Mouse (Mus musculus) myocyte (in vitro differentiated cells): ENCODE data around the gene Khdrbs2. TPM values are rescaled to one million over a fixed set of nuclear protein-coding genes. Genes with fewer than 3 reads are reported as not detected.

Source experiments
- H3K27me3 ChIP-seq: one replicate; pipeline ENCODE4 v1.6.1; 2011; ENCODE audit not compliant: control insufficient read depth, insufficient read depth, insufficient read length
- H3K36me3 ChIP-seq: one replicate; pipeline ENCODE4 v1.6.1; 2011; ENCODE audit not compliant: control insufficient read depth, insufficient read depth
- H3K4me2 ChIP-seq: one replicate; pipeline ENCODE4 v1.6.1; 2011; ENCODE audit warnings: low read depth, control low read depth
- H3K4me3 ChIP-seq: one replicate; pipeline ENCODE4 v1.5.1; 2011; ENCODE audit warnings: mild to moderate bottlenecking, control low read depth, moderate library complexity
- H3K79me2 ChIP-seq: one replicate; pipeline ENCODE4 v1.6.1; 2011; ENCODE audit not compliant: control insufficient read depth, insufficient read depth
- H3ac ChIP-seq: one replicate; pipeline ENCODE4 v1.6.1; 2011; ENCODE audit not compliant: control insufficient read depth, insufficient read length
- CEBPB ChIP-seq: IDR thresholded peaks from 2 replicates; pipeline ENCODE4 v1.6.1; 2011; ENCODE audit warnings: mild to moderate bottlenecking, moderate library complexity; ENCODE audit not compliant: poor library complexity, insufficient read depth, severe bottlenecking
- E2F4 ChIP-seq: IDR thresholded peaks from one replicate; pipeline ENCODE4 v1.6.1; 2011; ENCODE audit warnings: mild to moderate bottlenecking, control low read depth, moderate library complexity; ENCODE audit not compliant: insufficient read depth
- MAX ChIP-seq: IDR thresholded peaks from one replicate; pipeline ENCODE4 v1.6.1; 2011; ENCODE audit warnings: low read depth, mild to moderate bottlenecking, control low read depth
- MYOD1 ChIP-seq, 3 experiments: IDR thresholded peaks; one replicate each; pipeline ENCODE4 v1.6.1; 2011; ENCODE audit warnings: control low read depth in 2 of 3, low read depth in 2 of 3, mild to moderate bottlenecking in 2 of 3, moderate library complexity in 1 of 3; ENCODE audit not compliant: insufficient read length in 2 of 3, control insufficient read depth in 1 of 3
- MYOG ChIP-seq, 3 experiments: IDR thresholded peaks; one replicate each; pipeline ENCODE4 v1.6.1; 2011; ENCODE audit warnings: control low read depth in 2 of 3, low read depth in 2 of 3, mild to moderate bottlenecking in 2 of 3; ENCODE audit not compliant: insufficient read length in 2 of 3, control insufficient read depth in 1 of 3, insufficient read depth in 1 of 3
- POLR2A ChIP-seq: IDR thresholded peaks from one replicate; pipeline ENCODE4 v1.6.1; 2011; ENCODE audit warnings: low read depth, mild to moderate bottlenecking, control low read depth, moderate library complexity; ENCODE audit not compliant: insufficient read length
- POLR2AphosphoS2 ChIP-seq: IDR thresholded peaks from one replicate; pipeline ENCODE4 v1.6.1; 2011; ENCODE audit warnings: low read depth, control low read depth; ENCODE audit not compliant: insufficient read length
- REST ChIP-seq: IDR thresholded peaks from one replicate; pipeline ENCODE4 v1.6.1; 2011; ENCODE audit warnings: mild to moderate bottlenecking, control low read depth, moderate library complexity; ENCODE audit not compliant: insufficient read depth, insufficient read length
- SRF ChIP-seq: IDR thresholded peaks from one replicate; pipeline ENCODE4 v1.6.1; 2011; ENCODE audit warnings: low read depth; ENCODE audit not compliant: control insufficient read depth, insufficient read length
- TCF12 ChIP-seq: IDR thresholded peaks from one replicate; pipeline ENCODE4 v1.6.1; 2011; ENCODE audit warnings: mild to moderate bottlenecking, control low read depth; ENCODE audit not compliant: poor library complexity, insufficient read depth, severe bottlenecking
- TCF3 ChIP-seq: IDR thresholded peaks from one replicate; pipeline ENCODE4 v1.6.1; 2011; ENCODE audit warnings: low read depth, control low read depth; ENCODE audit not compliant: insufficient read length
- USF1 ChIP-seq: IDR thresholded peaks from one replicate; pipeline ENCODE4 v1.6.1; 2011; ENCODE audit warnings: low read depth, mild to moderate bottlenecking, control low read depth, moderate library complexity
- polyA plus RNA-seq: library from polyadenylated mRNA; unstranded; fragments of >200 nt; fragmentation: generic; extraction: Trizol; gene quantifications from one replicate; pipeline ENCODE4 v1.2.1, GENCODE M21; 2012; ENCODE audit warnings: missing spikeins

Gene Khdrbs2
- polyA plus RNA-seq, 1 experiment: 0.08 TPM

DNA sequence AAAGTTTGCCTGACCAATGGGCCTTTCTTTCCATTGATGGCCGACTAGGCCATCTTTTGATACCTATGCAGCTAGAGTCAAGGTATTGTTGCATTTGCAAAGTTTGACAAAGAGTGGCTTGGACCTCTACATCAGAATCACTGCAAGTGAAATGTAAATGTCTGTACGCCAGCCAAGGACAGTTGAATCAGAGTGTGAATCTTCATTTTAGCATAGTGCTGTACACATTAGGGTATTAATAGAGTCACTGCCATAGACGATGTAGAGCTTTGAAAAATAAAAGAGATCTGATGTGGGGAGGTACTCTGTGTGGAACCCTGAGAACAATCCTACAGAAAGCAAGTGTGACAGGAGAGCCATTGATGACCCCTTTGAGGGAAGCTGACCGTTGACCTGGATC, 460.9 kb downstream of the Khdrbs2 start:
- TF ChIP-seq TCF12 (no peak), REST (no peak)
- Histone ChIP-seq H3ac (no peak overlapping the region), H3K79me2 (no peaks in the 10 kb centered on the region), H3K4me2 (no peak overlapping the region), H3K4me3 (no peak overlapping the region), H3K36me3 (no peaks in the 10 kb centered on the region), H3K27me3 (no peaks in the 10 kb centered on the region)

DNA sequence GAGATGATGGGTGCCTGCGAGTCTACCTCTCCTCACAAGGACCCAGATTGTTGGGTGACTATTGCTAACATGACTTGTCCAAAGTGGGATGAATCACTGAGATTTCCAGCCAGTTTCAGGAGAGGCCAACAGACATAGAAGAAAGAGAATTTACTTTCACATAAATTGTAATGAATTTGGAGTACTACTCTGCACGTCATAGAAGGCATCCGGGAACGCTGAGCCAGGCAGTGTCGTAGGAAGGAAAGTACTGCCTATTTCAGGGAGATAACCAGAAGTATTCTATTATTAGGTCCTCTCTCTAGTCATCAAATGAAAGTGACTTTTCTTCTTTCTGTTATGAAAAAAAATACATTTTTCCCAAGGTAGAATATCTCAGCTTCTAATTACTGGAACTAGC, 466.6 kb downstream of the Khdrbs2 start:
- H3K27me3 ChIP-seq: no peaks in the 10 kb centered on the region
- no peak for TF ChIP-seq POLR2AphosphoS2
- TF ChIP-seq SRF: no peak
- H3ac ChIP-seq: no peak overlapping the region
- H3K79me2 ChIP-seq: no peaks in the 10 kb centered on the region
- no peak overlapping the region for H3K4me3 ChIP-seq
- no peaks in the 10 kb centered on the region for H3K36me3 ChIP-seq
- no peak overlapping the region for H3K4me2 ChIP-seq

DNA sequence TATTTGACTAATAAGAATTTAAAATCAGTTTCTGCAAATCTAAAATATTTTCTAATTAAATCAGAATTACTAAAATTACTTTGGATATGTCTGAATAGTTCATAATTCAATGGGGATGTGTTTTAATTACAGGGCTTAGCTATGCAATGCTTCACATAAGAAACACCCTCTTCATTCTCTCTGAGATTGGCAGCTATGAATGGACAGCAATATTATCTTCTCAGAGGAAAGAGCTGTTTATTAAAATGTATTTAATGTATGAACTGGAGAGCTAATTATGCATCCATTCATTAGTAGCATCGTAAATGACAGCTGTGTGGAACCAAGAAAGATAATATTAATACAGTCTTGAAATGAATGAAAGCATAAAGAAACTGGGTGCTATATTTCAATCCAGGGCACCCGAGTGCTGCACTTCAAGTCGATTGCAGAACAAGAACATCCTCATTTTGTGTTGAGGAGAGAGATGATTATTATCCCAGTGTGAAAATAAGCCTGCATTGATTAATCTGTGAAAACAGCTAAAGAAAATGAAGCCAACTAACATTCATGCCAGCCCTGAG, 477.2 kb downstream of the Khdrbs2 start:
- H3K4me2 ChIP-seq: no peak overlapping the region
- H3K27me3 ChIP-seq: no peaks in the 10 kb centered on the region
- no peaks in the 10 kb centered on the region for H3K79me2 ChIP-seq
- no peak overlapping the region for H3ac ChIP-seq
- no peaks in the 10 kb centered on the region for H3K36me3 ChIP-seq
- TF ChIP-seq REST (no peak), POLR2A (no peak), MYOG (IDR thresholded peaks at IDR 0.05; ENCODE audit: control insufficient read depth in 1 of 3, insufficient read depth in 1 of 3, insufficient read length in 2 of 3, low read depth in 2 of 3) (no peak), CEBPB (no peak), MAX (no peak), MYOD1 (IDR thresholded peaks at IDR 0.05; ENCODE audit: control insufficient read depth in 1 of 3, insufficient read length in 2 of 3, low read depth in 2 of 3) (no peak), E2F4 (no peak), TCF3 (no peak)
- no peak overlapping the region for H3K4me3 ChIP-seq

DNA sequence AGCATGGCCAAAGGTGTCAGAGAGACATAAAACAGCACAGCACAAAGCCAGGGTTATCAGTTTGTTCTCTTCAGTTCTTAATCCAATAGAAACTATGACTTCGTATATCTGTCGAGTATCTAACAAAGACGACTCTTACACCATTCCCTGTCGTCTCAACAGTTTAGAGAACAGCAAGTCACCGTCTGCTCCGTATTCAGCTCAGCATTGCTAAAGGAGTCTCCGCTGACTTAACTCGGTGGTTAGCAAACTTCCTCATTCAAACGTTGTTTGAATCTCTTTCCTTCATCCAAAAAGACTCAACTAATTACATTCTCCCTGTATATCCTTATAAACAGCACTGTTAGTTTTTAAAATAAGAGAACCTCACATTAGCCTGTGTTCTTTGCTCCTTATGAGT, 521.3 kb downstream of the Khdrbs2 start:
- TF ChIP-seq TCF3 (no peak), MYOD1 (IDR thresholded peaks at IDR 0.05; ENCODE audit: control insufficient read depth in 1 of 3, insufficient read length in 2 of 3, low read depth in 2 of 3) (no peak), POLR2AphosphoS2 (no peak), MAX (no peak), SRF (no peak), E2F4 (no peak), REST (no peak), POLR2A (no peak), USF1 (no peak), MYOG (IDR thresholded peaks at IDR 0.05; ENCODE audit: control insufficient read depth in 1 of 3, insufficient read depth in 1 of 3, insufficient read length in 2 of 3, low read depth in 2 of 3) (no peak), TCF12 (no peak), CEBPB (no peak)
- Histone ChIP-seq H3ac (no peak overlapping the region), H3K4me3 (no peak overlapping the region), H3K4me2 (no peak overlapping the region), H3K79me2 (no peaks in the 10 kb centered on the region), H3K36me3 (no peaks in the 10 kb centered on the region), H3K27me3 (no peaks in the 10 kb centered on the region)

DNA sequence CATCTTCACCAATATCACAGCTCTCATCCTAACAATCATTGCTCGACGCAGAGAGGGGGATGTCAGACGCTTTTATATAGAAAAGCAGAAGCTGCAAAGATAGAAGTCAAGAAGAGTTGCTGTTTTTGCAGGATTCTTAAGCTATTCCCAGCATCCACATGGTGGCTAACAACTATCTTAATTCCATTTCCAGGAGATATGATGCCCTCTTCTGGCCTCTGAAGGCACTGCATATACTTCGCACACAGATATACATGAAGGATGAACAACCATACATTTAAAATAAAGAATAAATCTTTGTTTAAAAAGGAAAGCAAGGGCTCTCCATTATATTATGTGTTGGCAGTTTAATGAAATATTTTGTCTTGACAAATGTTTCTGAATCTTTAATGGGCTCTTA, 527.6 kb downstream of the Khdrbs2 start:
- Histone ChIP-seq H3K79me2 (no peaks in the 10 kb centered on the region), H3K36me3 (no peaks in the 10 kb centered on the region), H3K27me3 (no peaks in the 10 kb centered on the region), H3K4me2 (no peak overlapping the region), H3ac (no peak overlapping the region), H3K4me3 (no peak overlapping the region)
- TF ChIP-seq E2F4 (no peak), SRF (no peak), TCF3 (no peak), POLR2AphosphoS2 (no peak), MYOD1 (IDR thresholded peaks at IDR 0.05; ENCODE audit: control insufficient read depth in 1 of 3, insufficient read length in 2 of 3, low read depth in 2 of 3) (no peak), USF1 (no peak), POLR2A (no peak)

DNA sequence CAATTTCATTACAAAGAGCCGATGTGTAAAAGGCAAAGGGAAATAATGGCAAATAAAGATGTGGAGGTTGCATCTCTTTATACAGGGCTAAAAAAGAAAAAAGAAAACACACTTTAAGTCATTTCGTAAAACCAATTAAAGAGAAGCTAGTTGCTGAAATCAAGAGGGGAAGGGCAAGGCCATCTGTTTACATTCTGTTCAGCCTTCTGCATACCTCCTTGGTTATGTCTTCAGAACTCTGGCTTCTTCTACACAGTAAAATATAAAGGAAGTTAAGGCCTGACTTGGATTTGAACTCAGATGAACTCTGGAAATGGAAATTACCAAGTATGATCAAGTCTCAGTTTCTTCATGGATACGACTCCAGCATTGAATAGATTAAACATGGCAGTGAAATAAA, 528.8 kb downstream of the Khdrbs2 start:
- no peak overlapping the region for H3ac ChIP-seq
- H3K4me2 ChIP-seq: no peak overlapping the region
- H3K27me3 ChIP-seq: no peaks in the 10 kb centered on the region
- no peak overlapping the region for H3K4me3 ChIP-seq
- TF ChIP-seq SRF (no peak), POLR2AphosphoS2 (no peak), REST (no peak), MYOD1 (IDR thresholded peaks at IDR 0.05; ENCODE audit: control insufficient read depth in 1 of 3, insufficient read length in 2 of 3, low read depth in 2 of 3) (no peak), MYOG (IDR thresholded peaks at IDR 0.05; ENCODE audit: control insufficient read depth in 1 of 3, insufficient read depth in 1 of 3, insufficient read length in 2 of 3, low read depth in 2 of 3) (no peak), CEBPB (no peak), USF1 (no peak), POLR2A (no peak), TCF12 (no peak), E2F4 (no peak), MAX (no peak)
- H3K79me2 ChIP-seq: no peaks in the 10 kb centered on the region
- H3K36me3 ChIP-seq: no peaks in the 10 kb centered on the region
